Mouse (Mus musculus): ENCODE measurements around the gene Cpm.

DNA sequence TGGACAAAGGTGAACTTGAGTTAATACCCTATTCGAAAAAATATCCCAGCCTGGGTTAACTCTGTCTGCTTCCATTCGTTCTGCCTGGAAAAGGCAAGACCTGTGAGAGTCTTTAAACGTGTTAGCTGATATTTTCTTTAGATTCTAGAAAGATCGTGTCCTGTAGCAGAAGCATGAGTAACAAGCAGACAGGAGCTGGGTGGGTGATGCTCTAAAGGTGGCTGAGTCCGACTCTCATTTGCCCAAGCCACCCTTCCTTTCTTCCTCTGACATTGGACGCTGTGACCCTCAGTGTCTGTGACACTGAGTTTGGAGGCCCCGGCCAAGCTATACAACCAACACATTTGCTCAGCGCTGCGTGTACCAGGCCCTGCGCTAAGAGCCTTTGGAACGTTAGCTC is 15.5 kb downstream of the Cpm start:
- TF ChIP-seq CTCF (IDR thresholded peaks at IDR 0.05; ENCODE audit: low read depth, low read length) = no peak
- TF ChIP-seq POLR2A (IDR thresholded peaks at IDR 0.05; ENCODE audit: extremely low read depth, insufficient read depth, low read length) = no peak

All from liver, adult 2 months (tissue).